Mouse (Mus musculus) lung, embryonic 16.5 days (tissue): ENCODE data around the gene Crlf1. TPM values are rescaled to one million over a fixed set of nuclear protein-coding genes. Genes with fewer than 3 reads are reported as not detected.

ENCODE experiments used
- ATAC-seq: fragments of 200-750 bp; cut with Nextera tagmentation; 2 replicates; pipeline ENCODE4 v1.8.0; 2017; ENCODE audit warnings: low read depth, mild to moderate bottlenecking, moderate library complexity
- H3K27ac ChIP-seq: fragments of 300-500 bp; sonication (generic); 2 replicates; pipeline ENCODE4 v1.5.1; 2014; ENCODE audit warnings: mild to moderate bottlenecking, control low read depth, low read length
- H3K27me3 ChIP-seq: fragments of 300-500 bp; sonication (generic); 2 replicates; pipeline ENCODE4 v1.6.1; 2014; ENCODE audit warnings: low read depth, low read length, mixed read lengths; ENCODE audit not compliant: control insufficient read depth, insufficient read depth
- H3K36me3 ChIP-seq: fragments of 300-500 bp; sonication (generic); 2 replicates; pipeline ENCODE4 v1.6.1; 2014; ENCODE audit warnings: low read length; ENCODE audit not compliant: control insufficient read depth, insufficient read depth
- H3K4me1 ChIP-seq: fragments of 300-500 bp; sonication (generic); replicated peaks from 2 replicates; pipeline ENCODE4 v1.6.1; 2014; ENCODE audit warnings: low read length, mixed read lengths; ENCODE audit not compliant: control insufficient read depth, insufficient read depth
- H3K4me2 ChIP-seq: fragments of 300-500 bp; sonication (generic); 2 replicates; pipeline ENCODE4 v1.6.1; 2014; ENCODE audit warnings: low read depth, low read length, control low read depth
- H3K4me3 ChIP-seq: fragments of 300-500 bp; sonication (generic); 2 replicates; pipeline ENCODE4 v1.5.1; 2014; ENCODE audit warnings: mild to moderate bottlenecking, low read length, control low read depth
- H3K9ac ChIP-seq: fragments of 300-500 bp; sonication (generic); 2 replicates; pipeline ENCODE4 v1.6.1; 2014; ENCODE audit warnings: low read length, control low read depth
- H3K9me3 ChIP-seq: fragments of 300-500 bp; sonication (generic); 2 replicates; pipeline ENCODE4 v1.6.1; 2016; ENCODE audit warnings: low read length; ENCODE audit not compliant: control insufficient read depth
- WGBS: fragments of 180-500 bp; shearing (Covaris S2); extraction: QIAGEN DNeasy Blood & Tissue Kit; methylation state at CpG from one replicate; pipeline ENCODE4 v1.1.7; 2014; 5-methylcytosine and 5-hydroxymethylcytosine counted together
- polyA plus RNA-seq: library from polyadenylated mRNA; unstranded; fragments of >200 nt; fragmentation: Nextera tagmentation; extraction: Ambion mirVana; gene quantifications from 2 replicates; pipeline ENCODE4 v1.2.1, GENCODE M21; 2015

Crlf1 gene
- polyA plus RNA-seq, 1 experiment from 2014 or later = 169 TPM

- peak overlapping the region; percentile 82 for H3K4me2 ChIP-seq
- peak; percentile 21; the same call in 1 of the 2 replicates for ATAC-seq
- peaks cover 39% of the 10 kb centered on the region for H3K4me1 ChIP-seq
- peak overlapping the region; percentile 99 for H3K27ac ChIP-seq
- no peaks in the 10 kb centered on the region for H3K9me3 ChIP-seq
- no peak overlapping the region; the same call in 1 of the 2 replicates for H3K4me3 ChIP-seq
- peaks cover 89% of the 10 kb centered on the region for H3K27me3 ChIP-seq
- 15% methylated on average over 10 of the region's 10 CpGs for WGBS
- H3K36me3 ChIP-seq = no peaks in the 10 kb centered on the region
- H3K9ac ChIP-seq = peak overlapping the region; percentile 58
These were observed 2.7 kb upstream of the Crlf1 start for GRCm38 (mm10) chr8:70490061-70490879.

- ATAC-seq = no peak
- Histone ChIP-seq H3K4me2 (peak overlapping the region; percentile 82), H3K4me1 (peaks cover 46% of the 10 kb centered on the region), H3K27me3 (peaks cover 88% of the 10 kb centered on the region), H3K36me3 (no peaks in the 10 kb centered on the region), H3K4me3 (0 out of 2 replicates have a peak overlapping the region, but pooled peaks have one; percentile 12), H3K9ac (peak overlapping the region; percentile 74; the same call in 1 of the 2 replicates), H3K9me3 (no peaks in the 10 kb centered on the region), H3K27ac (peak overlapping the region; percentile 99)
- WGBS = 5% methylated on average over 20 of the region's 20 CpGs
These were observed 2.0 kb upstream of the Crlf1 start for GRCm38 (mm10) chr8:70490880-70491495.

GRCm38 (mm10) chr8:70493692-70494415 is 896 bp downstream of the Crlf1 start:
- Histone ChIP-seq H3K9ac (peak overlapping the region; percentile 74), H3K27me3 (peaks cover 71% of the 10 kb centered on the region), H3K9me3 (no peaks in the 10 kb centered on the region), H3K36me3 (no peaks in the 10 kb centered on the region), H3K4me3 (peak overlapping the region; percentile 60), H3K27ac (peak overlapping the region; percentile 78), H3K4me2 (peak overlapping the region; percentile 82), H3K4me1 (peaks cover 28% of the 10 kb centered on the region)
- under 1% methylated on average over 47 of the region's 47 CpGs for WGBS
- no peak; the same call in 1 of the 2 replicates for ATAC-seq

- WGBS = 4% methylated on average over 25 of the region's 28 CpGs
- peaks cover 21% of the 10 kb centered on the region for H3K4me1 ChIP-seq
- H3K9me3 ChIP-seq = no peaks in the 10 kb centered on the region
- peak overlapping the region; percentile 60 for H3K4me3 ChIP-seq
- H3K27ac ChIP-seq = no peak overlapping the region
- peak overlapping the region; percentile 74 for H3K9ac ChIP-seq
- no peaks in the 10 kb centered on the region for H3K36me3 ChIP-seq
- peak overlapping the region; percentile 82 for H3K4me2 ChIP-seq
- peaks cover 67% of the 10 kb centered on the region for H3K27me3 ChIP-seq
- no peak for ATAC-seq
These were observed 1.5 kb downstream of the Crlf1 start for GRCm38 (mm10) chr8:70494416-70494945.

- ATAC-seq = no peak
- peaks cover 15% of the 10 kb centered on the region for H3K4me1 ChIP-seq
- peaks cover 67% of the 10 kb centered on the region for H3K27me3 ChIP-seq
- H3K4me3 ChIP-seq = peak overlapping the region; percentile 60
- peak overlapping the region; percentile 82 for H3K4me2 ChIP-seq
- no peaks in the 10 kb centered on the region for H3K36me3 ChIP-seq
- 6% methylated on average over 21 of the region's 21 CpGs for WGBS
- H3K9ac ChIP-seq = peak overlapping the region; percentile 48
- no peak overlapping the region for H3K27ac ChIP-seq
- H3K9me3 ChIP-seq = no peaks in the 10 kb centered on the region
These were observed 2.2 kb downstream of the Crlf1 start for GRCm38 (mm10) chr8:70495001-70495770.

GRCm38 (mm10) chr8:70495771-70496062 is 2.8 kb downstream of the Crlf1 start:
- no peaks in the 10 kb centered on the region for H3K9me3 ChIP-seq
- WGBS = 16% methylated on average over 12 of the region's 12 CpGs
- peaks cover 66% of the 10 kb centered on the region for H3K27me3 ChIP-seq
- no peak for ATAC-seq
- H3K27ac ChIP-seq = no peak overlapping the region
- H3K9ac ChIP-seq = peak overlapping the region; percentile 48
- peak overlapping the region; percentile 60 for H3K4me3 ChIP-seq
- peaks cover 15% of the 10 kb centered on the region for H3K4me1 ChIP-seq
- H3K4me2 ChIP-seq = peak overlapping the region; percentile 82
- no peaks in the 10 kb centered on the region for H3K36me3 ChIP-seq

GRCm38 (mm10) chr8:70500386-70501301 is 7.7 kb downstream of the Crlf1 start:
- Histone ChIP-seq H3K4me1 (peaks cover 34% of the 10 kb centered on the region), H3K9me3 (no peaks in the 10 kb centered on the region), H3K9ac (no peak overlapping the region), H3K4me3 (no peak overlapping the region; the same call in 1 of the 2 replicates), H3K27ac (no peak overlapping the region), H3K27me3 (peaks cover 41% of the 10 kb centered on the region), H3K4me2 (peak overlapping the region; percentile 15), H3K36me3 (peaks cover 6% of the 10 kb centered on the region; the same call in 1 of the 2 replicates)
- WGBS = 11% methylated on average over 39 of the region's 39 CpGs
- ATAC-seq = no peak
